Mouse (Mus musculus): ENCODE measurements around the gene Glis2.

Glis2 gene

GRCm38 (mm10) chr16:4655764-4656570 is 61.5 kb downstream of the Glis2 start:
- DNase-seq (ENCODE audit: extremely low read depth, low read depth) = no peak

- DNase-seq (ENCODE audit: extremely low read depth, low read depth) = no peak
Observed at GRCm38 (mm10) chr16:4656571-4657081, 62.1 kb downstream of the Glis2 start.

GRCm38 (mm10) chr16:4658781-4659245 is 64.3 kb downstream of the Glis2 start:
- no peak for DNase-seq (ENCODE audit: extremely low read depth, low read depth)

GRCm38 (mm10) chr16:4659326-4659725 is 64.8 kb downstream of the Glis2 start:
- no peak for DNase-seq (ENCODE audit: extremely low read depth, low read depth)

GRCm38 (mm10) chr16:4661605-4662004 is 67.1 kb downstream of the Glis2 start:
- DNase-seq (ENCODE audit: extremely low read depth, low read depth) = no peak

- DNase-seq (ENCODE audit: extremely low read depth, low read depth) = no peak
Observed at GRCm38 (mm10) chr16:4663806-4664205, 69.3 kb downstream of the Glis2 start.

- DNase-seq (ENCODE audit: extremely low read depth, low read depth) = no peak
Observed at GRCm38 (mm10) chr16:4665726-4666125, 71.2 kb downstream of the Glis2 start.

GRCm38 (mm10) chr16:4667190-4667808 is 72.8 kb downstream of the Glis2 start:
- peak; percentile 57 for DNase-seq (ENCODE audit: extremely low read depth, low read depth)

GRCm38 (mm10) chr16:4670317-4670716 is 75.8 kb downstream of the Glis2 start:
- no peak for DNase-seq (ENCODE audit: extremely low read depth, low read depth)

GRCm38 (mm10) chr16:4674091-4674490 is 79.6 kb downstream of the Glis2 start:
- peak; percentile 52 for DNase-seq (ENCODE audit: extremely low read depth, low read depth)

Measured in MEL-GATA-1-ER (cell line).